Mouse (Mus musculus) neural tube, embryonic 14.5 days (tissue): Measurements from ENCODE around the gene Ppp4c. TPM values are rescaled to one million over a fixed set of nuclear protein-coding genes. Genes with fewer than 3 reads are reported as not detected.
A peak's percentile ranks its signal among the peaks of the same experiment; 100 is the strongest.
"Not testable (repeated sequence)": the region's sequence is repeated elsewhere in the genome, so short reads cannot be mapped to it uniquely, and the experiment has no call there.

Source experiments
- ATAC-seq: fragments of 200-750 bp; cut with Nextera tagmentation; 2 replicates; pipeline ENCODE4 v1.8.0; 2017; ENCODE audit warnings: low read depth, mild to moderate bottlenecking, moderate TSS enrichment, moderate library complexity
- H3K27ac ChIP-seq: fragments of 300-500 bp; sonication (generic); 2 replicates; pipeline ENCODE4 v1.5.1; 2014; ENCODE audit warnings: low read depth, mild to moderate bottlenecking, control low read depth, low read length, moderate library complexity, mixed read lengths
- H3K27me3 ChIP-seq: fragments of 300-500 bp; sonication (generic); 2 replicates; pipeline ENCODE4 v1.6.1; 2014; ENCODE audit warnings: low read length; ENCODE audit not compliant: control insufficient read depth, insufficient read depth
- H3K36me3 ChIP-seq: fragments of 300-500 bp; sonication (generic); 2 replicates; pipeline ENCODE4 v1.6.1; 2014; ENCODE audit warnings: low read length, mixed read lengths; ENCODE audit not compliant: control insufficient read depth, insufficient read depth
- H3K4me1 ChIP-seq: fragments of 300-500 bp; sonication (generic); 2 replicates; pipeline ENCODE4 v1.6.1; 2014; ENCODE audit warnings: low read length; ENCODE audit not compliant: control insufficient read depth, insufficient read depth
- H3K4me2 ChIP-seq: fragments of 300-500 bp; sonication (generic); 2 replicates; pipeline ENCODE4 v1.6.1; 2014; ENCODE audit warnings: mild to moderate bottlenecking, low read depth, low read length, control low read depth
- H3K4me3 ChIP-seq: fragments of 300-500 bp; sonication (generic); 2 replicates; pipeline ENCODE4 v1.5.1; 2014; ENCODE audit warnings: low read depth, low read length, control low read depth, mixed read lengths
- H3K9ac ChIP-seq: fragments of 300-500 bp; sonication (generic); replicated peaks from 2 replicates; pipeline ENCODE4 v1.6.1; 2014; ENCODE audit warnings: low read depth, mild to moderate bottlenecking, control low read depth, low read length, mixed read lengths
- H3K9me3 ChIP-seq: fragments of 300-500 bp; sonication (generic); 2 replicates; pipeline ENCODE4 v1.6.1; 2016; ENCODE audit warnings: low read length; ENCODE audit not compliant: control insufficient read depth
- WGBS: fragments of 180-500 bp; shearing (Covaris S2); extraction: QIAGEN DNeasy Blood & Tissue Kit; methylation state at CpG from one replicate; pipeline ENCODE4 v1.1.7; 2014; 5-methylcytosine and 5-hydroxymethylcytosine counted together
- polyA plus RNA-seq: library from polyadenylated mRNA; unstranded; fragments of >200 nt; fragmentation: Nextera tagmentation; extraction: Ambion mirVana; gene quantifications from 2 replicates; pipeline ENCODE4 v1.2.1, GENCODE M21; 2014

Ppp4c gene
- polyA plus RNA-seq, 1 experiment from 2014 or later, result 154 TPM

- Histone ChIP-seq H3K4me2 (peak overlapping the region; percentile 96), H3K36me3 (peaks cover 6% of the 10 kb centered on the region), H3K27ac (peak overlapping the region; percentile 77), H3K27me3 (no peaks in the 10 kb centered on the region), H3K4me1 (peaks cover 35% of the 10 kb centered on the region), H3K9ac (peak overlapping the region; percentile 56), H3K4me3 (peak overlapping the region; percentile 36), H3K9me3 (no peaks in the 10 kb centered on the region)
- ATAC-seq, result peak; percentile 75
- 3% methylated on average over 21 of the region's 21 CpGs for WGBS
Observed at GRCm38 (mm10) chr7:126779983-126780970, 12.0 kb downstream of the Ppp4c start.

- not testable (repeated sequence) for ATAC-seq
- 92% methylated on average over 7 of the region's 7 CpGs for WGBS
Observed at GRCm38 (mm10) chr7:126779101-126779500, 13.2 kb downstream of the Ppp4c start.

GRCm38 (mm10) chr7:126778147-126778546 is 14.1 kb downstream of the Ppp4c start:
- H3K4me1 ChIP-seq, result peaks cover 35% of the 10 kb centered on the region
- no peak for ATAC-seq
- WGBS, result 74% methylated on average over 3 of the region's 3 CpGs
- H3K4me2 ChIP-seq, result peak overlapping the region; percentile 88
- peak overlapping the region; percentile 75; the same call in 1 of the 2 replicates for H3K4me3 ChIP-seq
- no peak overlapping the region for H3K9ac ChIP-seq
- no peak overlapping the region for H3K27ac ChIP-seq
- no peaks in the 10 kb centered on the region for H3K27me3 ChIP-seq
- no peaks in the 10 kb centered on the region for H3K9me3 ChIP-seq
- no peaks in the 10 kb centered on the region; the same call in 1 of the 2 replicates for H3K36me3 ChIP-seq

More at GRCm38 (mm10) chr7:126779101-126779500, 13.2 kb downstream of the Ppp4c start:
- not testable (repeated sequence) for H3K27ac ChIP-seq, H3K36me3 ChIP-seq, H3K4me3 ChIP-seq, H3K27me3 ChIP-seq, H3K9me3 ChIP-seq, H3K4me2 ChIP-seq, H3K9ac ChIP-seq
- peaks cover 35% of the 10 kb centered on the region for H3K4me1 ChIP-seq

- peak overlapping the region; percentile 92 for H3K9ac ChIP-seq
- no peak for ATAC-seq
Observed at GRCm38 (mm10) chr7:126777476-126777875, 14.8 kb downstream of the Ppp4c start.

GRCm38 (mm10) chr7:126776598-126777057 is 15.7 kb downstream of the Ppp4c start, which contains the start of gene Ypel3:
Gene Ypel3, plus strand, starts transcription at chr7:126776955.
- ATAC-seq, result peak; percentile 88
- Histone ChIP-seq H3K4me2 (peak within 1 kb of the TSS; percentile 88), H3K9ac (peak within 1 kb of the TSS; percentile 92), H3K9me3 (no peaks in the 10 kb centered on the region), H3K27me3 (no peaks in the 10 kb centered on the region), H3K36me3 (no peaks in the 10 kb centered on the region), H3K4me3 (peak within 1 kb of the TSS; percentile 75), H3K4me1 (peaks cover 34% of the 10 kb centered on the region), H3K27ac (peak within 1 kb of the TSS; percentile 69)
- WGBS, result under 1% methylated on average over 35 of the region's 37 CpGs

More at GRCm38 (mm10) chr7:126777476-126777875, 14.8 kb downstream of the Ppp4c start:
- no peaks in the 10 kb centered on the region for H3K36me3 ChIP-seq
- H3K4me3 ChIP-seq, result peak overlapping the region; percentile 75
- 53% methylated on average over 9 of the region's 10 CpGs for WGBS
- no peaks in the 10 kb centered on the region for H3K27me3 ChIP-seq
- peak overlapping the region; percentile 88 for H3K4me2 ChIP-seq
- no peaks in the 10 kb centered on the region for H3K9me3 ChIP-seq
- peaks cover 35% of the 10 kb centered on the region for H3K4me1 ChIP-seq
- H3K27ac ChIP-seq, result peak overlapping the region; percentile 69; the same call in 1 of the 2 replicates

- peak overlapping the region; percentile 88; the same call in 1 of the 2 replicates for H3K4me2 ChIP-seq
- H3K9me3 ChIP-seq, result no peaks in the 10 kb centered on the region
- H3K9ac ChIP-seq, result peak overlapping the region; percentile 92; the same call in 1 of the 2 replicates
- 64% methylated on average over 3 of the region's 3 CpGs for WGBS
- peak overlapping the region; percentile 69 for H3K27ac ChIP-seq
- peaks cover 27% of the 10 kb centered on the region for H3K4me1 ChIP-seq
- H3K4me3 ChIP-seq, result peak overlapping the region; percentile 75
- no peaks in the 10 kb centered on the region for H3K27me3 ChIP-seq
- no peak for ATAC-seq
- H3K36me3 ChIP-seq, result no peaks in the 10 kb centered on the region
Observed at GRCm38 (mm10) chr7:126775978-126776234, 16.4 kb downstream of the Ppp4c start.

- no peak for ATAC-seq
- Histone ChIP-seq H3K4me2 (peak overlapping the region; percentile 88; the same call in 1 of the 2 replicates), H3K27me3 (no peaks in the 10 kb centered on the region), H3K9me3 (no peaks in the 10 kb centered on the region), H3K9ac (no peak overlapping the region), H3K4me1 (peaks cover 24% of the 10 kb centered on the region), H3K4me3 (no peak overlapping the region), H3K36me3 (no peaks in the 10 kb centered on the region), H3K27ac (no peak overlapping the region; the same call in 1 of the 2 replicates)
- WGBS, result 84% methylated on average over 10 of the region's 10 CpGs
Observed at GRCm38 (mm10) chr7:126775185-126775977, 16.9 kb downstream of the Ppp4c start.

- H3K9ac ChIP-seq, result no peak overlapping the region
- H3K9me3 ChIP-seq, result no peaks in the 10 kb centered on the region
- H3K36me3 ChIP-seq, result no peaks in the 10 kb centered on the region
- H3K4me3 ChIP-seq, result no peak overlapping the region
- no peak overlapping the region for H3K27ac ChIP-seq
- 85% methylated on average over 2 of the region's 2 CpGs for WGBS
- ATAC-seq, result no peak
- peaks cover 20% of the 10 kb centered on the region for H3K4me1 ChIP-seq
- no peak overlapping the region for H3K4me2 ChIP-seq
- H3K27me3 ChIP-seq, result no peaks in the 10 kb centered on the region
Observed at GRCm38 (mm10) chr7:126774463-126774862, 17.8 kb downstream of the Ppp4c start.
